Mouse (Mus musculus): ENCODE measurements at regions not wholly inside any gene's neighbourhood (a gene's known extent, or its start where the extent isn't known, plus 50 kb on each side); places are given as distances from the start of the nearest gene placed in this dataset.

DNA sequence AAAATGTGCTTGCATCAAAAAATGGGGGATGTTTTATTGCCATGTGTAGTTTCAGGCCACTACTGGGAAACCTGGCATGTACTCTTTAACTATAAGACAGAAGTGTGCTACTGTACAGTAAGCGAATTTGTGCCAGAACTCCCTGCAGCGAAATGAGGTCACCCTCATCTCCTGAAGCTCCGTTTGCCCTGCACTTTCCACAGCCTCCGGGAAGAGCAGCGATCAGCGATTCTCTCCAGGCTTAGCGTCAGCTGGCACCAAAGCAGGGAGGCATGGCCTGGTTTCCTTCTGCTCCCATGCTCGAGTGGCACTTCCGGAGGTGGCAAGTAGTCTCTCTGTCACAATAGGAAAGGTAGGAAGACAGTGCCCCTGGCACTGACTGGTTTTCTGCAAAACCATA, 88.8 kb upstream of the Arg1 start:
- 68% methylated on average over 9 of the region's 9 CpGs for WGBS
- no peak for TF ChIP-seq CTCF (IDR thresholded peaks at IDR 0.05; ENCODE audit: low read depth)
- no peak overlapping the region for H3K27ac ChIP-seq
- H3K4me2 ChIP-seq (ENCODE audit: low read length), result no peak overlapping the region
- H3K36me3 ChIP-seq (ENCODE audit: insufficient read depth, low read length), result no peaks in the 10 kb centered on the region
- ATAC-seq (replicated peaks; ENCODE audit: low FRiP score, low read depth) (no peak), DNase-seq (ENCODE audit: low spot score) (no peak)
- H3K27me3 ChIP-seq (ENCODE audit: insufficient read depth, low read length), result no peaks in the 10 kb centered on the region
- no peak overlapping the region for H3K4me3 ChIP-seq (replicated peaks; ENCODE audit: low read depth, low read length)
- H3K4me1 ChIP-seq (replicated peaks; ENCODE audit: insufficient read depth, low read length), result no peaks in the 10 kb centered on the region
- no peaks in the 10 kb centered on the region for H3K9me3 ChIP-seq (replicated peaks; ENCODE audit: low read length)
- H3K9ac ChIP-seq (ENCODE audit: low read depth, low read length), result no peak overlapping the region

DNA sequence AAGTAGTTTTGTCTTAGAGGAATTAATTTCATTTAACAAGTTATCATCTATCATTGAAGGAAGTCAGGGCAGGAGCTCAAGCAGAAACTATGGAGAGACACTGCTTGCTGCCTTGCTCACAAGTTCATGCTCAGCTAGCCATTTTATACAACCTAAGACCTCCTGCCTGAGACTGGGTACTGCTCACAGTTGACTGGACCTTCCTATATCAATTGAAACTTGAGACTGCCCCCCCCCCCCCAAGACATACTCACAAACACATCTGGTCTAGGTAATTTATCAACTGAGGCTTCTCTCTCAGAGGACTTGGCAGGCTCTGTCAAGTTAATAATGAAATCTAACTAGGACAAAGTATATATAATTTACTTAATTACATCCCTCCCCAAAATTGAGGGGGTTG, 84.8 kb upstream of the Arg1 start:
- no peaks in the 10 kb centered on the region for H3K4me1 ChIP-seq (replicated peaks; ENCODE audit: insufficient read depth, low read length)
- no peaks in the 10 kb centered on the region for H3K36me3 ChIP-seq (ENCODE audit: insufficient read depth, low read length)
- peak; percentile 13 for DNase-seq (ENCODE audit: low spot score)
- no peak overlapping the region for H3K4me3 ChIP-seq (replicated peaks; ENCODE audit: low read depth, low read length)
- no peaks in the 10 kb centered on the region for H3K27me3 ChIP-seq (ENCODE audit: insufficient read depth, low read length)
- H3K27ac ChIP-seq, result no peak overlapping the region
- H3K9ac ChIP-seq (ENCODE audit: low read depth, low read length), result no peak overlapping the region
- TF ChIP-seq CTCF (IDR thresholded peaks at IDR 0.05; ENCODE audit: low read depth), result no peak
- no peaks in the 10 kb centered on the region for H3K9me3 ChIP-seq (replicated peaks; ENCODE audit: low read length)
- no peak for ATAC-seq (replicated peaks; ENCODE audit: low FRiP score, low read depth)
- no peak overlapping the region for H3K4me2 ChIP-seq (ENCODE audit: low read length)

DNA sequence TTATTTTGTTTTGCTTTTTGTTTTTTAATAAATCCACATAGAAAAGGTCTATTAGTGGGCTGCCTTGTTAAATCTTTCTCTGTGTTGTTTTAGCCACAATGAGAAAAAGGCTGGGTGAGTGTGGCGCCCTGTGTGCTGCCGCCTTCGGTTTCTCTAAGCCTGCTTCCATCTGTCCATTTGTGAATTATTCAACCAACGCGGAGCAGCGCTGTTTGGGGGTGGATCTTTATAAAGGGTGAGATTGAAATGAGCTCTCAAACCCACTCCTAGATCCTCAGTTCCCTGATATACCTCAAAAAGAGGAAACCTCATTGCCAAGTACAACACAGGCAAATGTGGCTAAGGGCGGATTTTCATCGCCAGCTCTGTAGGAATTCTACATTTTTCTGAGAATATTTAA, 74.0 kb upstream of the Arg1 start:
- ATAC-seq (replicated peaks; ENCODE audit: low FRiP score, low read depth), result no peak
- no peak for DNase-seq (ENCODE audit: low spot score)
- Histone ChIP-seq H3K4me2 (ENCODE audit: low read length) (no peak overlapping the region), H3K27me3 (ENCODE audit: insufficient read depth, low read length) (no peaks in the 10 kb centered on the region), H3K4me1 (replicated peaks; ENCODE audit: insufficient read depth, low read length) (no peaks in the 10 kb centered on the region), H3K36me3 (ENCODE audit: insufficient read depth, low read length) (no peaks in the 10 kb centered on the region), H3K4me3 (replicated peaks; ENCODE audit: low read depth, low read length) (no peak overlapping the region), H3K27ac (no peak overlapping the region), H3K9me3 (replicated peaks; ENCODE audit: low read length) (no peaks in the 10 kb centered on the region), H3K9ac (ENCODE audit: low read depth, low read length) (no peak overlapping the region)
- no peak for TF ChIP-seq CTCF (IDR thresholded peaks at IDR 0.05; ENCODE audit: low read depth)
- 91% methylated on average over 8 of the region's 8 CpGs for WGBS

DNA sequence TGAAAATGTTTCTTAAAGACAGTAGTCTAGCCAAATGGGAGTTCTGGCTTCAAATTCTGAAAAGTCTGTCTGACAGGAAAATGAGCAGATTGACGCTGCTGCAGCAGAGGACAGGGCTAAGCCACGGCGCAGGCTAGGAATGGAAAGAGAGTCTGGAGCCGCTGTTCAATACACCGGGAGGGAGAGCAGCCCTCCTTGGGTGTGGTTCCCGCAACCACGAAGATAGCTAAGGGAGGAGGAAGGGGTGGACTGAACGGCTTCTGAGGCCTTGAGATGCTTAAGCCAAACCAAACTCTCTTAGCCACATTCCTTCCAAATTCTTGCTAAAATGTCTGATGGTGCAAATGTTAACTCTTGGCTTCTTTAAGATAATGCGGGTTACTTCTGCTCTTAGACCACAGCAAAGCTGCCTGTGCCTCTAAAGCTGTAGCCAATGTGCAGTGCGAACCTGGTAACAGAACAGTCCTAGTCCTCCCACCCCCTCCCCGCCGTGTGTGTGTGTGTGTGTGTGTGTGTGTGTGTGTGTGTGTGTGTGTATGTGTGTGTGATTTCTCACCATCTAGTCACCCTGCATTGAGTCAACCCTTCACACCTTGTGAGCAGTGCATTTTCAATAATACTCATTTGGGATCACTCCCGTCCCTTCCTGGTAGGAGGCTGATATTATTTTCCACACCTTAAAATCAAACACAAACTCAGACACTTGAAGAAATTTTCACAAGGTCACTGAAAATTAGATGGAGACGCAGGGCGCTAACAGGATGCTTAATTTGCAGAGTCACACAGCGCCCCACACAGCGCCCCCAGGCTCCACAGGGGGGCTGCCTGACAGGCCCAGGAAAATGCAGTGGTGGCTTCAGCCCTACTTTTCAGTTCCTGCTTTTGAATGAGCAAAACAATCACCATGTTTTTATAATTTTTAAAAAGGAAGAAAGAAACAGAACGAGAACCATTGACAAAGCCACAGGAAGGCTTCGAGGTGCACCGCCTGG, 73.2 kb upstream of the Arg1 start:
- 83% methylated on average over 20 of the region's 20 CpGs for WGBS
- ATAC-seq (replicated peaks; ENCODE audit: low FRiP score, low read depth), result no peak
- Histone ChIP-seq H3K4me3 (replicated peaks; ENCODE audit: low read depth, low read length) (no peak overlapping the region), H3K4me2 (ENCODE audit: low read length) (no peak overlapping the region), H3K9ac (ENCODE audit: low read depth, low read length) (no peak overlapping the region), H3K27me3 (ENCODE audit: insufficient read depth, low read length) (no peaks in the 10 kb centered on the region), H3K27ac (no peak overlapping the region), H3K36me3 (ENCODE audit: insufficient read depth, low read length) (no peaks in the 10 kb centered on the region), H3K9me3 (replicated peaks; ENCODE audit: low read length) (no peaks in the 10 kb centered on the region), H3K4me1 (replicated peaks; ENCODE audit: insufficient read depth, low read length) (no peaks in the 10 kb centered on the region)
- TF ChIP-seq CTCF (IDR thresholded peaks at IDR 0.05; ENCODE audit: low read depth), result no peak
- no peak for DNase-seq (ENCODE audit: low spot score)

DNA sequence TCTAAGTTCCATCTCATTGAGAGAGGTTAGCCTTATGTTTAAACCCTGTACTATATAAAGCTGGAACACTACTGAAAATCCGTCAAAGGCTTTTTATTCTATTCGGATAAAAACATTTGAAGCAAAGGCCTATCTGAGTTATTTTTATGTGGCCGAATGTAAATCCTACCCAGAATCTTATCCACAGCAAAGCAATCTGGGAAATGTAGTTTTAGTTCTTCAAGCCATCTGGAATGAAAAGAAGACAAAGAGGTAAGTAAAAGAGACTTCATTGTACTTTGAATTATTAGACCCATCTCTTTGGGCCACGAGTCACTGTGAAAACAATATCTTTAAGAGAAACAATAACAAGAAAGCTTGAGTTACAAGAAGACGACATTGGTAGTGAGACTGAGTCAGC, 72.5 kb upstream of the Arg1 start:
- Histone ChIP-seq H3K27me3 (ENCODE audit: insufficient read depth, low read length) (no peaks in the 10 kb centered on the region), H3K9ac (ENCODE audit: low read depth, low read length) (no peak overlapping the region), H3K27ac (no peak overlapping the region), H3K4me3 (replicated peaks; ENCODE audit: low read depth, low read length) (no peak overlapping the region), H3K9me3 (replicated peaks; ENCODE audit: low read length) (no peaks in the 10 kb centered on the region), H3K4me1 (replicated peaks; ENCODE audit: insufficient read depth, low read length) (no peaks in the 10 kb centered on the region), H3K4me2 (ENCODE audit: low read length) (no peak overlapping the region), H3K36me3 (ENCODE audit: insufficient read depth, low read length) (no peaks in the 10 kb centered on the region)
- no peak for TF ChIP-seq CTCF (IDR thresholded peaks at IDR 0.05; ENCODE audit: low read depth)
- DNase-seq (ENCODE audit: low spot score) (no peak), ATAC-seq (replicated peaks; ENCODE audit: low FRiP score, low read depth) (no peak)
- 60% methylated on average over 5 of the region's 5 CpGs for WGBS

DNA sequence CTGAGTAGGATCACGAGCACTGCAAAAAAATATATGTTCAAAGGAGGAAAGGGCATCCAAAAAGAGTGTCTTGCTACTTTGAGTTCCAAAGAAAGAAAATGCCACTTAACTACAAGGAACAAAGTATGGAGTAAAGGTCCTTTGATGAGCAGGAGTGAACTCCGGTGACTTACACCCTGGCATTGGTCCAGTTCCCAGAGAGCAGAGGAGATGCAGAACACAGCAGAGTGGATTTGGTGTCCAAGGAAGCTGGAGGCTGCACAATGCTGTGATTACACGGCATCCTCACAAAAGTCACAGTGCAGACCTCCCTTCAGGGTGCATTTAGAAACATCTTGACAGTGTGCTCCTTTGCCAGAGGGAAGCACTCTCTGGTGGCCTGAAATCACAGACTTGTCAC, 70.4 kb upstream of the Arg1 start:
- Histone ChIP-seq H3K4me3 (replicated peaks; ENCODE audit: low read depth, low read length) (no peak overlapping the region), H3K9ac (ENCODE audit: low read depth, low read length) (no peak overlapping the region), H3K27ac (no peak overlapping the region), H3K27me3 (ENCODE audit: insufficient read depth, low read length) (no peaks in the 10 kb centered on the region), H3K9me3 (replicated peaks; ENCODE audit: low read length) (no peaks in the 10 kb centered on the region), H3K4me1 (replicated peaks; ENCODE audit: insufficient read depth, low read length) (no peaks in the 10 kb centered on the region), H3K4me2 (ENCODE audit: low read length) (no peak overlapping the region), H3K36me3 (ENCODE audit: insufficient read depth, low read length) (no peaks in the 10 kb centered on the region)
- ATAC-seq (replicated peaks; ENCODE audit: low FRiP score, low read depth) (no peak), DNase-seq (ENCODE audit: low spot score) (no peak)
- TF ChIP-seq CTCF (IDR thresholded peaks at IDR 0.05; ENCODE audit: low read depth), result no peak
- WGBS, result 82% methylated on average over 3 of the region's 3 CpGs

All from kidney, postnatal 0 days (tissue).